Mouse (Mus musculus) E14TG2a.4 (cell line): ENCODE measurements at regions not wholly inside any gene's neighbourhood (a gene's known extent, or its start where the extent isn't known, plus 50 kb on each side); places are given as distances from the start of the nearest gene placed in this dataset.

Experiments used
- H3K27me3 ChIP-seq: 2 replicates; pipeline ENCODE4 v1.6.1; 2014; ENCODE audit warnings: low read length, control low read depth; ENCODE audit not compliant: insufficient read depth
- H3K36me3 ChIP-seq: 2 replicates; pipeline ENCODE4 v1.6.1; 2014; ENCODE audit warnings: low read length, control low read depth; ENCODE audit not compliant: insufficient read depth
- H3K4me1 ChIP-seq: replicated peaks from 2 replicates; pipeline ENCODE4 v1.6.1; 2014; ENCODE audit warnings: low read depth, low read length, control low read depth
- H3K4me3 ChIP-seq: replicated peaks from 2 replicates; pipeline ENCODE4 v1.5.1; 2014; ENCODE audit warnings: mild to moderate bottlenecking, low read length
- H3K9me3 ChIP-seq: 2 replicates; pipeline ENCODE4 v1.6.1; 2014; ENCODE audit warnings: low read length, control low read depth
- CTCF ChIP-seq: conservative IDR thresholded peaks from 2 replicates; pipeline ENCODE4 v1.5.1; 2014; ENCODE audit warnings: low read length
- NANOG ChIP-seq: IDR thresholded peaks from 2 replicates; pipeline ENCODE4 v1.6.1; 2014; ENCODE audit warnings: borderline replicate concordance, low read length, mixed read lengths
- POU5F1 ChIP-seq: IDR thresholded peaks from 2 replicates; pipeline ENCODE4 v1.6.1; 2014; ENCODE audit warnings: low read length, borderline replicate concordance

DNA sequence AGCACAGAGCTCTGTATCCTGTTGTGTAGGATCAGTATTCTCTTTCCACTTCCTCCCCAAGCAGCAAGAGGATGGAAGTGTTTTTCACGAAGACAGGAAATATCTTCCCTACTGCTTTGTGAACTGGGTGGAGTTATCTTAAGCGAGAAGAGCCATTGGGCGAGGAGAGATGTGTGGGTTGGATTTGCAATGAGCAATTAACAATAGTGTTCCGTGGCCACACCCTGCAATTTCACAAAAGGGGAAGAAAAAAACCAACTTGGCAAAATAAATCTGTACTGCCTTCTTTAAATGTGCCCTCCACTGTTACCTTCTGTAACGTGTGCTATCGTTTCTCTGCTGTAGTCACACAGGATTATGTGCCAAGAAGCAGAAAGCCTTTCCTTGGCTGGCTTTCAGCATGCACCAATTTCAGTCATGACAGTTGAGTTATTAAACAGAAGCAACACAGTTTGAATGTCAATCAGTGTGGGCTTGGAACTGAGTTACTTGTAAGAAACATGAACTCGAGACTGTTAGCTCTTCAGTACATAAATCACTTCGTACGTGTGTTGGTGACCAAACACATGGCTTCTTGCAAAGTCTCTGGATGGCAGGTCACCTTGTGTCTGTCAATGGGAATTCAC is 172.0 kb upstream of the Ankrd55 start:
- Histone ChIP-seq H3K27me3 (peaks cover 8% of the 10 kb centered on the region; the same call in 1 of the 2 replicates), H3K9me3 (peaks cover 12% of the 10 kb centered on the region), H3K36me3 (no peaks in the 10 kb centered on the region), H3K4me3 (no peak overlapping the region), H3K4me1 (0 out of 2 replicates have a peak, but pooled peaks cover 2% of the 10 kb centered on the region)
- TF ChIP-seq NANOG (no peak), POU5F1 (no peak), CTCF (no peak)

DNA sequence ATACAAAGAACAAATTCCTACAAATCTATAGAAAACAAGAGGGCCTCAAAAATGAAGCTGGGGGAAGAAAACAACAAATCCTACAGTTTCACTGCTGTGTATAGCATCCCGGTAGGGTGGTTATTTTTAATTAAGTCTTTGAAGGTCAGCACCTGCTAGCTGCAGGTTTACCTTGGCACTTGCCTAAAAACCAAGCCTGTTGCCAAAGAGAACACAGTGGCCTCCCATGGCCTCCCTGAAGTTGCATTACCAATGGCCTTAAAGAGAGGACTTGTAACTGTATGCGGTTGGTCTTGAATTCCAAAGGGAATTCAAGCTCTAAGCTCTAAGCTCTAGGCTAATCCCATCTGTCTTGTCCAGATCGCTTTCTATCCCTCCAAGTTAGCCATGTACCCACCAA is 169.7 kb upstream of the Ankrd55 start:
- Histone ChIP-seq H3K4me3 (no peak overlapping the region), H3K36me3 (no peaks in the 10 kb centered on the region), H3K9me3 (peaks cover 11% of the 10 kb centered on the region), H3K27me3 (0 out of 2 replicates have a peak, but pooled peaks cover 2% of the 10 kb centered on the region), H3K4me1 (0 out of 2 replicates have a peak, but pooled peaks cover 2% of the 10 kb centered on the region)
- no peak for TF ChIP-seq POU5F1
- no peak for TF ChIP-seq CTCF
- TF ChIP-seq NANOG = no peak

GRCm38 (mm10) chr13:112119611-112120041 is 168.6 kb upstream of the Ankrd55 start:
- H3K4me1 ChIP-seq = 0 out of 2 replicates have a peak, but pooled peaks cover 2% of the 10 kb centered on the region
- H3K9me3 ChIP-seq = peaks cover 11% of the 10 kb centered on the region
- H3K36me3 ChIP-seq = no peaks in the 10 kb centered on the region
- no peak overlapping the region for H3K4me3 ChIP-seq
- no peak for TF ChIP-seq NANOG
- no peak for TF ChIP-seq CTCF
- no peak for TF ChIP-seq POU5F1
- 0 out of 2 replicates have a peak, but pooled peaks cover 2% of the 10 kb centered on the region for H3K27me3 ChIP-seq

- TF ChIP-seq NANOG (no peak), CTCF (no peak), POU5F1 (no peak)
- Histone ChIP-seq H3K4me3 (no peak overlapping the region), H3K36me3 (no peaks in the 10 kb centered on the region), H3K4me1 (0 out of 2 replicates have a peak, but pooled peaks cover 2% of the 10 kb centered on the region), H3K27me3 (no peaks in the 10 kb centered on the region), H3K9me3 (peaks cover 11% of the 10 kb centered on the region)
These were observed 167.9 kb upstream of the Ankrd55 start for GRCm38 (mm10) chr13:112120346-112120745.

GRCm38 (mm10) chr13:112121110-112121509 is 167.1 kb upstream of the Ankrd55 start:
- no peak for TF ChIP-seq NANOG
- TF ChIP-seq CTCF = no peak
- TF ChIP-seq POU5F1 = no peak
- Histone ChIP-seq H3K4me3 (no peak overlapping the region), H3K27me3 (no peaks in the 10 kb centered on the region), H3K9me3 (peaks cover 8% of the 10 kb centered on the region), H3K36me3 (no peaks in the 10 kb centered on the region), H3K4me1 (no peaks in the 10 kb centered on the region)

DNA sequence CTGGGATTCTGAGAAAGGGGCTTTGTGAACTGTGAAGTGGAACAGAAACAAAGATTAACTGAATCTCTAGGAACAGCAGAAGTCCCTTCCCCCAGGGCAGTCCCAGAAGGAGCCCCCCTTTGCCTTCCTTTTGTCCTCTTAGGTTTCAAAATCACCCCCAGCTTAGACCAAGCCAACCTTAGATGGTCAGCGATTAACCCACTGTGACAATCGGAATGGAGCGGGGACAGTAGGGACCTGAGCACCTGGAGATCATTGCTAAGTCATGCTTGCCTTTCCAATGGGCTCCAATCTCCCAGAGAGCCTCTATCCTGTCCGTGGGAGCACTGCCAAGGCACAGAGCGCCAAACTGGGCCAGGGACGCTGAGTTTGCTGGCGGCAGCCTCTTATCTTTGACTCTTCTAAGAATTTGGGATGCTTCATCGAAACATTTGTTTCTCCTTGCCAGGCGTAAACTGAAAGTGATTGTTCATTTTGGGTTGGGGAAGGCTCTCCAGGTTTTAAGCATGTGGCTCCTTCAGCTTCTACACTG is 165.3 kb upstream of the Ankrd55 start:
- TF ChIP-seq NANOG (no peak), POU5F1 (no peak), CTCF (no peak)
- Histone ChIP-seq H3K9me3 (no peaks in the 10 kb centered on the region), H3K4me3 (no peak overlapping the region), H3K27me3 (no peaks in the 10 kb centered on the region), H3K36me3 (no peaks in the 10 kb centered on the region), H3K4me1 (no peaks in the 10 kb centered on the region)

GRCm38 (mm10) chr13:112125769-112126469 is 162.3 kb upstream of the Ankrd55 start:
- peaks cover 13% of the 10 kb centered on the region; the same call in 1 of the 2 replicates for H3K27me3 ChIP-seq
- TF ChIP-seq POU5F1 (no peak), NANOG (no peak), CTCF (no peak)
- H3K4me1 ChIP-seq = no peaks in the 10 kb centered on the region
- H3K9me3 ChIP-seq = no peaks in the 10 kb centered on the region
- H3K36me3 ChIP-seq = no peaks in the 10 kb centered on the region
- no peak overlapping the region for H3K4me3 ChIP-seq

- no peaks in the 10 kb centered on the region for H3K9me3 ChIP-seq
- TF ChIP-seq POU5F1 (no peak), NANOG (no peak), CTCF (no peak)
- no peaks in the 10 kb centered on the region for H3K36me3 ChIP-seq
- no peaks in the 10 kb centered on the region for H3K4me1 ChIP-seq
- H3K4me3 ChIP-seq = no peak overlapping the region
- peaks cover 13% of the 10 kb centered on the region; the same call in 1 of the 2 replicates for H3K27me3 ChIP-seq
These were observed 158.0 kb upstream of the Ankrd55 start for GRCm38 (mm10) chr13:112130220-112130619.
